Mouse (Mus musculus) intestine, postnatal 0 days (tissue): ENCODE data around the gene Slc8a1. TPM values are rescaled to one million over a fixed set of nuclear protein-coding genes. Genes with fewer than 3 reads are reported as not detected.

Experiments used
- ATAC-seq: fragments of 200-750 bp; cut with Nextera tagmentation; 2 replicates; pipeline ENCODE4 v1.8.0; 2017; ENCODE audit warnings: mild to moderate bottlenecking, moderate TSS enrichment, moderate library complexity
- H3K27ac ChIP-seq: fragments of 300-500 bp; sonication (generic); 2 replicates; pipeline ENCODE4 v1.5.1; 2014; ENCODE audit warnings: mild to moderate bottlenecking, low read depth, low read length, moderate library complexity
- H3K27me3 ChIP-seq: fragments of 300-500 bp; sonication (generic); replicated peaks from 2 replicates; pipeline ENCODE4 v1.6.1; 2014; ENCODE audit warnings: low read length, mixed read lengths; ENCODE audit not compliant: control insufficient read depth, insufficient read depth
- H3K36me3 ChIP-seq: fragments of 300-500 bp; sonication (generic); 2 replicates; pipeline ENCODE4 v1.6.1; 2014; ENCODE audit warnings: mild to moderate bottlenecking, moderate library complexity; ENCODE audit not compliant: control insufficient read depth, insufficient read depth
- H3K4me1 ChIP-seq: fragments of 300-500 bp; sonication (generic); replicated peaks from 2 replicates; pipeline ENCODE4 v1.6.1; 2014; ENCODE audit warnings: antibody characterized with exemption, low read length, mixed read lengths; ENCODE audit not compliant: control insufficient read depth, insufficient read depth
- H3K4me2 ChIP-seq: fragments of 300-500 bp; sonication (generic); replicated peaks from 2 replicates; pipeline ENCODE4 v1.6.1; 2014; ENCODE audit warnings: low read depth, mild to moderate bottlenecking, moderate library complexity
- H3K4me3 ChIP-seq: fragments of 300-500 bp; sonication (generic); 2 replicates; pipeline ENCODE4 v1.5.1; 2014; ENCODE audit warnings: low read depth, low read length
- H3K9ac ChIP-seq: fragments of 300-500 bp; sonication (generic); 2 replicates; pipeline ENCODE4 v1.6.1; 2014; ENCODE audit warnings: mild to moderate bottlenecking, low read depth, low read length
- H3K9me3 ChIP-seq: fragments of 300-500 bp; sonication (generic); 2 replicates; pipeline ENCODE4 v1.6.1; 2016; ENCODE audit warnings: mixed run types; ENCODE audit not compliant: control insufficient read depth
- CTCF ChIP-seq: sonication (generic); IDR thresholded peaks from 2 replicates; pipeline ENCODE4 v1.5.1; 2016; ENCODE audit warnings: low read depth, mild to moderate bottlenecking, control low read depth, antibody characterized with exemption, moderate library complexity
- WGBS: fragments of 180-500 bp; shearing (Covaris S2); extraction: QIAGEN DNeasy Blood & Tissue Kit; methylation state at CpG from one replicate; pipeline ENCODE4 v1.1.7; 2014; 5-methylcytosine and 5-hydroxymethylcytosine counted together
- polyA plus RNA-seq: library from polyadenylated mRNA; unstranded; fragments of >200 nt; fragmentation: Nextera tagmentation; extraction: Ambion mirVana; gene quantifications from 2 replicates; pipeline ENCODE4 v1.2.1, GENCODE M21; 2015

Slc8a1 gene
- polyA plus RNA-seq, 1 experiment from 2014 or later: 2.9 TPM

DNA sequence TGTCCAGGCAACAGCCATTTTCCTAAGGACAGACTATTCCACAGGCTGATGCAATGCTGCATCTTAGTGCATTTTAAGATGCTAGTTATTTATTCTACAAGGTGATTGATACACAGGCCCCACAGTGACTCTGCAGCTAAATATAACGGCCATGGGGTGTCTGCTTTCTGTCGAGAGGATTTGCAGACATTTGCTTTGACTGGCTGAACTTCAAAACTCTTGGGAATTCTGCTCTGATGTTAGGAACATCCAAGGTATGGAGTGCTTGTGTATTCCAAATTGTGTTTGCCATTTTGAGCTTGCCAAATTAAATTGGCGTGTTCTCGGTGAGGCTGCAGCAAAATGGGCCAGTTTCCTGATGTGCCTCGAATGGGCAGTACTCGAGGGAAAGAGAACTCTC, 2.4 kb upstream of the Slc8a1 start:
- no peak for ATAC-seq
- Histone ChIP-seq H3K27ac (no peak overlapping the region), H3K9me3 (no peaks in the 10 kb centered on the region), H3K4me2 (no peak overlapping the region), H3K4me1 (no peaks in the 10 kb centered on the region), H3K9ac (no peak overlapping the region), H3K36me3 (no peaks in the 10 kb centered on the region), H3K4me3 (no peak overlapping the region), H3K27me3 (no peaks in the 10 kb centered on the region)
- 51% methylated on average over 6 of the region's 6 CpGs for WGBS
- TF ChIP-seq CTCF: no peak

DNA sequence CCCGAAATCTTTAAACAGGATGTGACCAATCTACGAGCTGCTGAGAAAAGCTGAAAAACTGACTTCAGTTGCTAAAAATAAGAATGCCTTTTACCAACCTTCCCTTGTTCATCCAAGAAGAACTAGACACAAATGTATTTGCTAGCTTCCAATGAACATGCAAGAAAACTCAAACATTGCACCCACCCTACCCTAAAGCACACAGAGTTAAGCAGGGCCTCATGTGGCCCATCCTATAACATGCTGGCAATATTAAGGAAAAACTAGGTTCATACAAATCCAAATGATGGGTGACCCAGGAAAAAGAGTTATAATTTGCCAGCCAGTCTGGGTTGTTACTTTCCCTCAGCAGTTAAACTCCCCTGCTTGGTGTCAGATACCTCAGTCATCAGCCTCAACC, 398 bp downstream of the Slc8a1 start:
- Histone ChIP-seq H3K4me1 (no peaks in the 10 kb centered on the region), H3K9ac (no peak overlapping the region), H3K9me3 (no peaks in the 10 kb centered on the region), H3K27me3 (no peaks in the 10 kb centered on the region), H3K4me3 (0 out of 2 replicates have a peak overlapping the region, but pooled peaks have one; percentile 4), H3K27ac (no peak overlapping the region), H3K36me3 (no peaks in the 10 kb centered on the region), H3K4me2 (no peak overlapping the region)
- no peak for ATAC-seq
- WGBS: 78% methylated on average over 2 of the region's 2 CpGs
- TF ChIP-seq CTCF: no peak

DNA sequence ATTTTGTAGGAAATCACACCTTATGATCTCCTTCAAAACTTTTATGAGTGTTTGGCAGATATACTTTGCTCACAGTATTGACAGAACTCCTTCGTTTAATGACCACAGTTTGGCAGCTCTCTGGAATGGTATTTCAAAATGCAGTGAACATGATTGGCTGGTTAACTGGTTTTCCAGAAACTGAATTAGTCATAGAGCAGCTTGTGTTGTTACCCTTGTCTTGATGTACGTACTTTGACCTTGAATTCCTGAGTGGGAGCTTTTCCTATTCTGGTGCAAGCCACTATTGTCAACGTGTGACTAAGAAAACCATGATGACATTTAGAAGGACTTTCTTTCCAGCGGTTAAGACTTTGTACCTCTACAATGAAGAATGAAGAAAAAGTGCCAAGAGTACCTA, 868 bp downstream of the Slc8a1 start:
- H3K4me3 ChIP-seq: no peak overlapping the region
- H3K4me1 ChIP-seq: no peaks in the 10 kb centered on the region
- TF ChIP-seq CTCF: no peak
- 0 out of 2 replicates have a peak overlapping the region, but pooled peaks have one; percentile 6 for H3K4me2 ChIP-seq
- 56% methylated on average over 4 of the region's 4 CpGs for WGBS
- no peaks in the 10 kb centered on the region for H3K9me3 ChIP-seq
- no peak overlapping the region for H3K9ac ChIP-seq
- H3K27ac ChIP-seq: no peak overlapping the region
- no peak for ATAC-seq
- no peaks in the 10 kb centered on the region for H3K27me3 ChIP-seq
- no peaks in the 10 kb centered on the region for H3K36me3 ChIP-seq

DNA sequence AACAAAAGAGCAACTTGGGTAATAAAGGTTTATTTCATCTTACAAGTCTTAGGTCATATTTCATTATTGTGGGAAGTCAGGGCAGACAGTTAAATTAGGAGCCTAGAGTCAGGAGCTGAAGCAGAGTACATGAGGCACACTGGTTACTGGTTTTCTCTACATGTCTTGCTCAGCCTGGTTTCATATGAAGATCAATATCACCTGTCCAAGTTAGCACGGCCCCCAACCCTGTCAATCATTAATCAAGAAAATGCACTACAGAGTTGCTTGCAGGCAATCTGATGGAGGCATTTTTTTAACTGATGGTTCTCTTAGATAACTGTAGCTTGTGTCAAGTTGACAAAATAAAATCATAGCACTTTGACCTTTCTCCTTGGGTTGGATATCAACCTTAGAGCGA, 2.6 kb downstream of the Slc8a1 start:
- Histone ChIP-seq H3K4me1 (no peaks in the 10 kb centered on the region), H3K9me3 (no peaks in the 10 kb centered on the region), H3K9ac (no peak overlapping the region), H3K27me3 (no peaks in the 10 kb centered on the region), H3K4me3 (no peak overlapping the region), H3K36me3 (no peaks in the 10 kb centered on the region), H3K4me2 (no peak overlapping the region), H3K27ac (no peak overlapping the region)
- WGBS: 64% methylated on average over 2 of the region's 2 CpGs
- ATAC-seq: no peak
- no peak for TF ChIP-seq CTCF

DNA sequence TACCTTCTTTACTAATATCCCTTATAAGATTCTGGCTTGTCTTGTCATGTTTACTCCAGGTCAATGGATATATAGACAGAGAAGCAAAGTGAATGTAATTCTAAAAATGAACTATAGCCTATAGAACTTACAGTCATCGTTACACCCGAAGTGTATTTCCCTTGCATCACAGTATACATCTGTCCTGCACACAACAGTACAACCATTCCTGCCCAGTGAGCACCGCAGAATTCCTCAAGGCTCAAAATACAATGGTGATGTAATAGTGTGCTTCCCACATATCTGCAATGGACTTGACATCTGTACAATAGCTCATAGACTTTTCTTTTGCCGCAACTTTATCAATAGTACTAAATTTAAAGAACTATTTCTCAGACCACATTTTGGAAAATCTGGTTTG, 8.3 kb downstream of the Slc8a1 start:
- Histone ChIP-seq H3K27me3 (no peaks in the 10 kb centered on the region), H3K36me3 (no peaks in the 10 kb centered on the region), H3K9ac (no peak overlapping the region), H3K4me1 (no peaks in the 10 kb centered on the region), H3K27ac (no peak overlapping the region), H3K4me2 (no peak overlapping the region), H3K4me3 (no peak overlapping the region), H3K9me3 (no peaks in the 10 kb centered on the region)
- WGBS: 96% methylated on average over 4 of the region's 4 CpGs
- no peak for ATAC-seq
- no peak for TF ChIP-seq CTCF

DNA sequence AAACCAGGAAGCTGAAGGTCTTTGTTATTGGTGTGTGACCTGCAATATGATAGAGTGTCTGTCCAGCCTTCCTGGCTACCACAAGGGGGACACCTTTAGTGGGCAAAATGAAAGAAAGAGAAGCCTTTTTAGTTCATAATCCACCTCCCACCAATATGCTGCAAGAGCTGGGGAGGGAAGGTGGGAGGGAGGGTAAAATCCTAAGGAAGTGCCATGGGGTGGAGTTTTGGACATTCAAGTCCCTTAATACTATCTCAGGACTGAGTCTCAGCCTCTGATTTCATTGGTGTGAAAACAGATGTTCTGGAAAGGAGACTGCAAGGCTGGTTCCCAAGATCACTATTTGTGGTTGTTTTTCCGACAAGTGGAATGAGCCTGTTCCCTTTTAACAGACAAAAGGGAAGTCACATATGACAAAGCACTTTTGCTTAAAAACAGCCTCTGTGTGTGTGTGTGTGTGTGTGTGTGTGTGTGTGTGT, 25.9 kb downstream of the Slc8a1 start:
- Histone ChIP-seq H3K4me1 (no peaks in the 10 kb centered on the region), H3K4me3 (no peak overlapping the region), H3K4me2 (no peak overlapping the region), H3K9ac (no peak overlapping the region), H3K27ac (no peak overlapping the region), H3K27me3 (no peaks in the 10 kb centered on the region), H3K9me3 (no peaks in the 10 kb centered on the region), H3K36me3 (no peaks in the 10 kb centered on the region)
- TF ChIP-seq CTCF: peak; percentile 49
- 70% methylated on average over 1 of the region's 1 CpGs for whole genome bisulfite sequencing
- no peak for ATAC-seq

DNA sequence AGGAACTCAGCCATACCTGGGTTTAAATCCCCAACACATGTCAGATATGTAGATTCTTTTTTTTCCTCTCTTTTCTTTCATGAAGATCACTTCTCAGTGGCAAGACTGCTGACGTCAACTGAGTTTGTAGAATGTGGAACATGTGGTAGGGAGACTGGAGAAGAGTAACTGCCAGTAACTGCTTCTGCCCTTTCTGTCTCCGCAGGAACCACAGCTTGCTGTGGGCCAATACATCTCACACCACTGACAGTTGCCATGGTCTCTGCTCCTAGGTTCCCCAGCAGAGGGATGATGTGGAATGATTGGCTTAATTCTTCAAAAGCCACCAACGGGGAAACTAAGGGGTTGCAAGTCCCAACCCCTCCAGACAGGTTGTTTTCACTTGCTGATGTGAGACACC, 33.4 kb downstream of the Slc8a1 start:
- no peak overlapping the region for H3K27ac ChIP-seq

More for the DNA sequence above, 33.4 kb downstream of the Slc8a1 start:
- H3K4me2 ChIP-seq: no peak overlapping the region
- H3K36me3 ChIP-seq: no peaks in the 10 kb centered on the region
- H3K9ac ChIP-seq: no peak overlapping the region
- H3K4me1 ChIP-seq: no peaks in the 10 kb centered on the region
- ATAC-seq: no peak
- H3K9me3 ChIP-seq: no peaks in the 10 kb centered on the region
- 59% methylated on average over 3 of the region's 3 CpGs for WGBS
- no peak for TF ChIP-seq CTCF
- H3K4me3 ChIP-seq: no peak overlapping the region
- no peaks in the 10 kb centered on the region for H3K27me3 ChIP-seq
